Mouse (Mus musculus): ENCODE measurements around the gene Lypd9. TPM values are rescaled to one million over a fixed set of nuclear protein-coding genes. Genes with fewer than 3 reads are reported as not detected.
"Not testable (repeated sequence)": the region's sequence is repeated elsewhere in the genome, so short reads cannot be mapped to it uniquely, and the experiment has no call there.

Gene Lypd9
- total RNA-seq (2021), result not detected
- long read RNA-seq, experiment 1, result 0 reads
- long read RNA-seq, experiment 2, result 0 reads

DNA sequence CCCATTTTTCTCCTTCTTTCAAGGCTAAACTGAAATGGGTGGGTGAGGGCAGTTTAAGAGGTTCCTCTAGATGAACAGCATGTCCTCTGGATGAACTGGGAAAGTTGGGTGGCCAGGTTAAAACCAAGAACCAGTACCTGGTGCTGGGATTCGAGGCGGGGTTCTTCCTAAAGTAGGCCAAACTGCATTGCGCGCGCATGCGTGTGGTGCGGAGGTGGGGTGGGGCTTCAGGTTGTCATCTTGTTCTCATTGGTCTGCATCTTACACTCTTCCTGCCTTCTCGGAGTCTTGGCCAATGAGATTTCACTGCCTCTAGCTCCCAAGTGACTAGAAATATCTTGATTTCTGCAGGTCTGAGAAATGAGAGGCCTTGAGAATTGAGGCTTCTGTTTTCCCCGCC, at the start of gene Lypd9:
Gene Lypd9 (minus strand): TSS at position 165 of the 400 bp plus-strand sequence.
- DNase-seq (ENCODE audit: low spot score in 2 of 2), result no peak
- intact Hi-C loops (cut with DNase I), result no loop called here

GRCm38 (mm10) chr11:58502472-58502871, 49.7 kb upstream of the Lypd9 start, which contains the start of gene Olfr331:
TSS of gene Olfr331 (minus strand) at chr11:58502572.
- intact Hi-C loops (cut with DNase I); DNase-seq (ENCODE audit: low spot score in 2 of 2): not testable (repeated sequence)

DNA sequence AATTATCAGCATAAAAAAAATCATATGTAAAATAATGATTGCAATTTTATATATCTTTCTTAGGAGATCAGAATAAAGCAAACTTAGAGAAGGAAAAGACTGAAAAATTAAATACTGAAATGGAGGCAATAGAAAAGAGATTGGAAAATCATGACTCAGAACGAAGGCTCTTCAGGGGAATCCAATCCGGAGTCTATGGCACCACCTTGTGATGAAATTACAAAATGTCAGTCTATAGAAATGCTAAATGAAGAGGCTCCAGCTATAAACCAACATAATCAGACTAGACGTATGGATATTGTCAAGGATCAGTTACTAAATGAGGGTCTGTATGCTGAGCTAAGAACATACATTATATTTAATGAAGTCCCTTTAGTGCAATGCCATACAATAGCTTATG, 46.6 kb upstream of the Lypd9 start:
- DNase-seq (ENCODE audit: low spot score in 2 of 2), result peak; percentile 16 to 38
- intact Hi-C loops (cut with DNase I), result loop anchor here (5.0 to 10.0 kb wide), 2 partner anchors 97 to 314 kb away; no protein-coding TSS in a partner anchor

- intact Hi-C loops (cut with DNase I), result loop anchor here (5.0 to 10.0 kb wide), 2 partner anchors 96 to 314 kb away; no protein-coding TSS in a partner anchor
These were observed 46.0 kb upstream of the Lypd9 start for GRCm38 (mm10) chr11:58498761-58499160.

DNA sequence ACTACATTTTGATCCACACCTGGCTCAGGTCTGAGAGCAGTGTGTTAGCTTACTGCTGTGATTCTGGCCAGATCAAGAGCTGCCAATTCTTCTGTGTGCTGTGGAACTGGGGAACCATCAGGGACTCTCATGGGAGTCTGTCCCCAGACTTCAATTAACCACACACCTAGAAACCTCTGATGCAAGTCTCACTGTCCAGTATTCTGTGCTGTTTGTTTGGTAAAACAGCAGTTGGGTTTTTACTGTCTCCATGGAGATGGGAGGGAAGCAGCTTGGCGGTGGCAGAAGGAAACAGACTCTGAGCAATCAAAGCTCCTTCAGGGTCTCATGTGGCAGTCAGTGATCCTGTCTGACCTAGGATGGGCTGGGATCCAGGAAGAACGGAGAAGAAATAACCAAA, 39.7 kb upstream of the Lypd9 start, which contains the start of gene Olfr332:
Gene Olfr332 (minus strand): TSS at position 101 of the 400 bp plus-strand sequence.
- DNase-seq (ENCODE audit: low spot score in 2 of 2), result no peak
- intact Hi-C loops (cut with DNase I), result loop anchor here (10.0 kb wide), 1 partner anchor 308 kb away; no protein-coding TSS in a partner anchor

More at GRCm38 (mm10) chr11:58498761-58499160, 46.0 kb upstream of the Lypd9 start:
- DNase-seq (ENCODE audit: low spot score in 2 of 2), result no peak

- no peak for DNase-seq (ENCODE audit: low spot score in 2 of 2)
- intact Hi-C loops (cut with DNase I), result no loop called here
These were observed 9.4 kb upstream of the Lypd9 start, which contains the start of gene Olfr30 for GRCm38 (mm10) chr11:58462170-58462569. TSS of gene Olfr30 (minus strand) at chr11:58462270.

DNA sequence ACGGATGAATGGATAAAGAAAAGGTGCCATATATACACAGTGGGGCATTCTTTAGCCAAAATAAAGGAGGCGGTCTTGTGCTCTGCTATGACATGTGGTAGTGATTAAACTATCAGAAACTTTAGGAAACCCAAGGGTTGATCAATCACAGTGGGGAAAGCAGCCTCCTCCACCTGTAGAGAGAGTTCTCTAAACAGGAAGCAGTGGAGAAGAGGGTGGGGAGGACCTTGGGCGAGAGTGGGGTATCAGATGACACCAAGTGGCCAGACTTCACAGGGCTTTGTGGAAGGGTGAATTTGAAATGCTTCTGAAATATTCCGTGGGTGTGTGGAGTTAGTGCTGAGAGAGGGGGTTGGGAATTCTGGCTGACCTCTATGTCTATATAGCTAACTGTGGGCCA, 869 bp upstream of the Lypd9 start:
- intact Hi-C loops (cut with DNase I), result no loop called here
- DNase-seq (ENCODE audit: low spot score in 2 of 2), result no peak

- DNase-seq (ENCODE audit: low spot score in 2 of 2), result no peak
- intact Hi-C loops (cut with DNase I), result no loop called here
These were observed 14.9 kb downstream of the Lypd9 start for GRCm38 (mm10) chr11:58437866-58438265.

GRCm38 (mm10) chr11:58432259-58432658, 20.5 kb downstream of the Lypd9 start, which contains the start of gene Gm12253:
TSS of gene Gm12253 (plus strand) at chr11:58432559.
- no peak for DNase-seq (ENCODE audit: low spot score in 2 of 2)
- intact Hi-C loops (cut with DNase I), result no loop called here

DNA sequence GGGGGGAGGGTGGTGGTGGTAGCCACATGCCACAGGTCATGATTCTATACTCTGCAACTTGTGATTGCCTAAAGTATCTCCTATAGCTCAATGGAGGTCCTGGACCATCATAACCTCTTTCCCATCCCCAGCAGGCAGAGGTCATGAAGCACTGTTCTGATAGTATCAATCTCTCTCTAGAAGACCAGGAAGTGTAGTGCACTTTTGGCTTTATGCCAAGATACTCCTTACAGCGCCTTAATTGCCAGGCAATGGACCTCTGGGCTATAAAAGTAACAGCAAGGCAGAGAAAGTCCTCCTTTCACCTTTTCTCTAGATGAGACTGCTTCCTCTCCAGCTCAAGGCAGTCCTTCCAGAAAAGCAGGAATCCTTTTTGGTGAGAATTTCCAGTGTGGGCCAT, 31.9 kb downstream of the Lypd9 start, which contains the start of gene 1810065E05Rik:
Gene 1810065E05Rik (plus strand): TSS at position 297 of the 400 bp plus-strand sequence.
- intact Hi-C loops (cut with DNase I), result no loop called here
- no peak for DNase-seq (ENCODE audit: low spot score in 2 of 2)

GRCm38 (mm10) chr11:58418336-58418735, 34.4 kb downstream of the Lypd9 start:
- DNase-seq (ENCODE audit: low spot score in 2 of 2), result peak in 1 of 2 experiments; percentile 8
- intact Hi-C loops (cut with DNase I), result no loop called here

- no peak for DNase-seq (ENCODE audit: low spot score in 2 of 2)
- intact Hi-C loops (cut with DNase I), result loop anchor here (10.0 kb wide), 2 partner anchors 177 to 227 kb away; partner anchors contain the start of gene Olfr323
These were observed 44.7 kb downstream of the Lypd9 start for GRCm38 (mm10) chr11:58408066-58408465.

- no peak for DNase-seq (ENCODE audit: low spot score in 2 of 2)
- intact Hi-C loops (cut with DNase I), result loop anchor here (5.0 to 10.0 kb wide), 3 partner anchors 97 to 234 kb away; partner anchors contain the start of gene Olfr323
These were observed 52.1 kb downstream of the Lypd9 start for GRCm38 (mm10) chr11:58400655-58401054.

- no peak for DNase-seq (ENCODE audit: low spot score in 2 of 2)
- intact Hi-C loops (cut with DNase I), result loop anchor here (5.0 to 10.0 kb wide), 4 partner anchors 97 to 407 kb away; partner anchors contain the start of gene Olfr323
These were observed 52.6 kb downstream of the Lypd9 start for GRCm38 (mm10) chr11:58399985-58400645.

Other genes starting within 250 kb of the Lypd9 start
- gene 4930438A08Rik, start 178.1 kb downstream of the Lypd9 start, total RNA-seq (2021), result not detected
- 10 to 100 TPM; 20.0 to 21.3 TPM for gene Zfp692, start 145.9 kb downstream of the Lypd9 start, total RNA-seq (2021)
- 10 to 100 TPM; 48.6 to 52.7 TPM for gene Zfp672, start 122.6 kb downstream of the Lypd9 start, total RNA-seq (2021)
- gene Sh3bp5l, start 122.2 kb downstream of the Lypd9 start, total RNA-seq (2021), result 10 to 100 TPM; 54.1 to 59.7 TPM
- gene Lypd8, start 73.9 kb downstream of the Lypd9 start, total RNA-seq (2021), result not detected
- not detected for gene 1810065E05Rik, start 31.8 kb downstream of the Lypd9 start, total RNA-seq (2021)
- not detected for gene Gm12253, start 20.4 kb downstream of the Lypd9 start, total RNA-seq (2021)
- not detected for gene Olfr30, start 9.3 kb upstream of the Lypd9 start, total RNA-seq (2021)
- not detected for gene Olfr332, start 39.6 kb upstream of the Lypd9 start, total RNA-seq (2021)
- gene Olfr331, start 49.6 kb upstream of the Lypd9 start, total RNA-seq (2021), result not detected
- not detected for gene Olfr330, start 81.9 kb upstream of the Lypd9 start, total RNA-seq (2021)
- not detected for gene Olfr329-ps, start 93.5 kb upstream of the Lypd9 start, total RNA-seq (2021)
- gene Olfr328, start 102.7 kb upstream of the Lypd9 start, total RNA-seq (2021), result under 1 TPM; 0.11 TPM
- not detected for gene Olfr224, start 117.6 kb upstream of the Lypd9 start, total RNA-seq (2021)
- gene Olfr325, start 124.8 kb upstream of the Lypd9 start, total RNA-seq (2021), result not detected
- gene Olfr324, start 142.2 kb upstream of the Lypd9 start, total RNA-seq (2021), result not detected
- under 1 TPM in 1 of 2 experiments, not detected in 1; 0.42 TPM for gene 2210407C18Rik, start 163.2 kb upstream of the Lypd9 start, total RNA-seq (2021)
- not detected for gene Olfr323, start 177.6 kb upstream of the Lypd9 start, total RNA-seq (2021)
- under 1 TPM in 1 of 2 experiments, not detected in 1; 0.15 TPM for gene Trim58, start 187.5 kb upstream of the Lypd9 start, total RNA-seq (2021)
- not detected for gene Olfr322, start 205.9 kb upstream of the Lypd9 start, total RNA-seq (2021)
- not detected for gene Olfr320, start 228.2 kb upstream of the Lypd9 start, total RNA-seq (2021)
- gene Olfr319, start 246.2 kb upstream of the Lypd9 start, total RNA-seq (2021), result not detected